Mouse (Mus musculus): ENCODE results near the gene Dnajc28.

DNA sequence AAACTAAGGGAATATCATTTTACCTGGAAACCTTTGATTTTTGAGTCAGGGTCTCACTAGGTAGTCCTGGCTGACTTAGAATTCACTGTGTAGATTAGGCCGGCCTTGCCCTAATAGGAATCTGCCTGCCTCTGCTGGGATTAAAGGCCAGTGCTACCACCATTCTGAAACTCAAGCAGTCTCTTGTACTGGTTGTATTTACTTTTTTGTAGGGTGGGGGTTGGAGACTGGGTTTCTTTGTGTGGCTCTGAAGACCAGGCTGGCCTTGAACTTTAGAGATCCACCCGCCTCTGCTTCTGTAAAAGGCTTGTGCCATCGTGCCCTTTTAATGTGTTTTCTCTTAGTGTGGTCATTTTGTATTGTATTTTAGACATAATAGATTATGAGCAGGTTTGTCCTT is 30.4 kb upstream of the Dnajc28 start:
- TF ChIP-seq CTCF (conservative IDR thresholded peaks at IDR 0.05; ENCODE audit: low read length), result no peak
- TF ChIP-seq NANOG (IDR thresholded peaks at IDR 0.05; ENCODE audit: borderline replicate concordance, low read length), result no peak
- no peak for TF ChIP-seq POU5F1 (IDR thresholded peaks at IDR 0.05; ENCODE audit: borderline replicate concordance, low read length)
